Mouse (Mus musculus): ENCODE results near the gene Gadd45a.

- TF ChIP-seq CTCF (conservative IDR thresholded peaks at IDR 0.05; ENCODE audit: insufficient read depth, insufficient read length, low read depth, low read length): no peak
- no peak for TF ChIP-seq POLR2A (IDR thresholded peaks at IDR 0.05; ENCODE audit: low read depth, low read length)
Measured at GRCm38 (mm10) chr6:66998645-66999044, 38.6 kb downstream of the Gadd45a start.

Data from kidney, adult 2 months (tissue).